Mouse (Mus musculus) E14TG2a.4 (cell line): ENCODE data around the gene Stk32b.

Experiments
- CTCF ChIP-seq: conservative IDR thresholded peaks from 2 replicates; pipeline ENCODE4 v1.5.1; 2014; ENCODE audit warnings: low read length
- NANOG ChIP-seq: IDR thresholded peaks from 2 replicates; pipeline ENCODE4 v1.6.1; 2014; ENCODE audit warnings: borderline replicate concordance, low read length, mixed read lengths
- POU5F1 ChIP-seq: IDR thresholded peaks from 2 replicates; pipeline ENCODE4 v1.6.1; 2014; ENCODE audit warnings: low read length, borderline replicate concordance

GRCm38 (mm10) chr5:37709257-37709904 is 7.6 kb downstream of the Stk32b start:
- TF ChIP-seq CTCF (no peak; the same call in 1 of the 2 replicates), POU5F1 (no peak), NANOG (no peak)
